Mouse (Mus musculus) embryo, embryonic 9.5 days (tissue): ENCODE measurements around the gene Pde1c.

ENCODE experiments used
- DNase-seq: peaks from one replicate; pipeline ENCODE4 v3.0.0-alpha.2; 2017; ENCODE audit errors: extremely low spot score

Gene Pde1c

GRCm38 (mm10) chr6:56447917-56448316 is 121.0 kb downstream of the Pde1c start:
- peak; percentile 6 for DNase-seq

GRCm38 (mm10) chr6:56441501-56441900 is 127.4 kb downstream of the Pde1c start:
- DNase-seq: no peak

GRCm38 (mm10) chr6:56425846-56426245 is 143.1 kb downstream of the Pde1c start:
- no peak for DNase-seq

GRCm38 (mm10) chr6:56422866-56423265 is 146.0 kb downstream of the Pde1c start:
- no peak for DNase-seq

GRCm38 (mm10) chr6:56416191-56416590 is 152.7 kb downstream of the Pde1c start:
- DNase-seq: no peak

GRCm38 (mm10) chr6:56389178-56389577 is 179.7 kb downstream of the Pde1c start:
- DNase-seq: no peak

GRCm38 (mm10) chr6:56376359-56376758 is 192.5 kb downstream of the Pde1c start:
- no peak for DNase-seq

GRCm38 (mm10) chr6:56374180-56374579 is 194.7 kb downstream of the Pde1c start:
- no peak for DNase-seq

- no peak for DNase-seq
Observed at GRCm38 (mm10) chr6:56373753-56374152, 195.2 kb downstream of the Pde1c start.

GRCm38 (mm10) chr6:56373046-56373751 is 195.7 kb downstream of the Pde1c start:
- DNase-seq: no peak

- no peak for DNase-seq
Observed at GRCm38 (mm10) chr6:56369462-56369861, 199.4 kb downstream of the Pde1c start.

- DNase-seq: no peak
Observed at GRCm38 (mm10) chr6:56368116-56368515, 200.8 kb downstream of the Pde1c start.

- no peak for DNase-seq
Observed at GRCm38 (mm10) chr6:56367257-56367656, 201.6 kb downstream of the Pde1c start.

GRCm38 (mm10) chr6:56362650-56363049 is 206.3 kb downstream of the Pde1c start:
- no peak for DNase-seq

- DNase-seq: peak; percentile 67
Observed at GRCm38 (mm10) chr6:56362128-56362545, 206.8 kb downstream of the Pde1c start.

- DNase-seq: peak; percentile 53
Observed at GRCm38 (mm10) chr6:56361348-56362127, 207.4 kb downstream of the Pde1c start.

GRCm38 (mm10) chr6:56360086-56360485 is 208.8 kb downstream of the Pde1c start:
- DNase-seq: no peak

- no peak for DNase-seq
Observed at GRCm38 (mm10) chr6:56359126-56359525, 209.8 kb downstream of the Pde1c start.

- DNase-seq: no peak
Observed at GRCm38 (mm10) chr6:56347207-56347606, 221.7 kb downstream of the Pde1c start.

GRCm38 (mm10) chr6:56345082-56345481 is 223.8 kb downstream of the Pde1c start:
- no peak for DNase-seq

GRCm38 (mm10) chr6:56342005-56342404 is 226.9 kb downstream of the Pde1c start:
- no peak for DNase-seq

- DNase-seq: no peak
Observed at GRCm38 (mm10) chr6:56335811-56336446, 233.0 kb downstream of the Pde1c start.

GRCm38 (mm10) chr6:56332149-56332548 is 236.8 kb downstream of the Pde1c start:
- DNase-seq: no peak
